Mouse (Mus musculus) lung, adult 2 months (tissue): ENCODE measurements around the gene Plce1.

ENCODE experiments used
- CTCF ChIP-seq: fragments of 200-500 bp; IDR thresholded peaks from 2 replicates; pipeline ENCODE4 v1.5.1; 2011; ENCODE audit warnings: mild to moderate bottlenecking, low read length, control low read depth; ENCODE audit not compliant: insufficient read depth
- POLR2A ChIP-seq: fragments of 200-500 bp; IDR thresholded peaks from 2 replicates; pipeline ENCODE4 v1.6.1; 2011; ENCODE audit warnings: low read depth, mild to moderate bottlenecking, control low read depth, low read length, borderline replicate concordance; ENCODE audit errors: extremely low read depth

GRCm38 (mm10) chr19:38485779-38486555, 5.1 kb downstream of the Plce1 start:
- TF ChIP-seq POLR2A: no peak
- TF ChIP-seq CTCF: no peak
